Mouse (Mus musculus) MEL (cell line): ENCODE measurements around the gene Vmn1r40. TPM values are rescaled to one million over a fixed set of nuclear protein-coding genes. Genes with fewer than 3 reads are reported as not detected.
A peak's percentile ranks its signal among the peaks of the same experiment; 100 is the strongest.

Source experiments
- DNase-seq: peaks from one replicate; pipeline ENCODE4 v3.0.0; 2011; ENCODE audit warnings: low read depth, low spot score
- H3K27ac ChIP-seq: 2 replicates; pipeline ENCODE4 v1.5.1; 2012; ENCODE audit warnings: low read depth, mild to moderate bottlenecking, control low read depth, low read length, moderate library complexity; ENCODE audit not compliant: control insufficient read depth
- H3K27me3 ChIP-seq, 2 experiments: fragments of 150-350 bp in 1 of 2; sonication (generic) in 1 of 2; 2 replicates each; pipeline ENCODE4 v1.6.1; 2012; ENCODE audit warnings: low read length in 2 of 2, mild to moderate bottlenecking in 2 of 2, improper control_type of control experiment in 1 of 2, moderate library complexity in 1 of 2; ENCODE audit not compliant: insufficient read depth in 2 of 2, control insufficient read depth in 1 of 2
- H3K36me3 ChIP-seq, 2 experiments: 2 replicates each; pipeline ENCODE4 v1.6.1; 2012 to 2014; ENCODE audit warnings: low read length in 2 of 2, improper control_type of control experiment in 1 of 2, inconsistent platforms in 1 of 2, mild to moderate bottlenecking in 1 of 2; ENCODE audit not compliant: insufficient read depth in 2 of 2, control insufficient read depth in 1 of 2
- H3K4me1 ChIP-seq, 2 experiments: fragments of 150-350 bp in 1 of 2; sonication (generic) in 1 of 2; 2 replicates each; pipeline ENCODE4 v1.6.1; 2012; ENCODE audit warnings: low read length in 2 of 2, improper control_type of control experiment in 1 of 2, mild to moderate bottlenecking in 1 of 2; ENCODE audit not compliant: insufficient read depth in 2 of 2, control insufficient read depth in 1 of 2
- H3K4me3 ChIP-seq, 2 experiments: fragments of 150-350 bp in 1 of 2; sonication (generic) in 1 of 2; 2 replicates each; pipeline ENCODE4 v1.5.1; 2012; ENCODE audit warnings: low read depth in 2 of 2, low read length in 2 of 2, mild to moderate bottlenecking in 2 of 2, moderate library complexity in 2 of 2, control low read depth in 1 of 2, improper control_type of control experiment in 1 of 2; ENCODE audit not compliant: control insufficient read depth in 1 of 2, insufficient read depth in 1 of 2
- H3K79me2 ChIP-seq: 2 replicates; pipeline ENCODE4 v1.6.1; 2012; ENCODE audit warnings: mild to moderate bottlenecking, low read length, moderate library complexity; ENCODE audit not compliant: control insufficient read depth, poor library complexity, insufficient read depth
- H3K9ac ChIP-seq: 2 replicates; pipeline ENCODE4 v1.6.1; 2012; ENCODE audit warnings: low read depth, mild to moderate bottlenecking, control low read depth, low read length, moderate library complexity; ENCODE audit not compliant: control insufficient read depth, poor library complexity, severe bottlenecking
- H3K9me3 ChIP-seq: fragments of 150-350 bp; sonication (generic); replicated peaks from 2 replicates; pipeline ENCODE4 v1.6.1; 2012; ENCODE audit warnings: mild to moderate bottlenecking, low read length, improper control_type of control experiment, moderate library complexity; ENCODE audit not compliant: insufficient read depth
- BHLHE40 ChIP-seq: IDR thresholded peaks from 2 replicates; pipeline ENCODE4 v1.6.1; 2012; ENCODE audit warnings: low read depth, mild to moderate bottlenecking, inconsistent platforms, low read length, improper control_type of control experiment, borderline replicate concordance
- CHD2 ChIP-seq: IDR thresholded peaks from 2 replicates; pipeline ENCODE4 v1.6.1; 2011; ENCODE audit warnings: low read length, improper control_type of control experiment
- CTCF ChIP-seq, 3 experiments: IDR thresholded peaks in 2 of 3; conservative IDR thresholded peaks in 1 of 3; 2 replicates each; pipeline ENCODE4 v1.5.1; 2011 to 2012; ENCODE audit warnings: low read length in 3 of 3, low read depth in 2 of 3, mild to moderate bottlenecking in 2 of 3, improper control_type of control experiment in 1 of 3, inconsistent platforms in 1 of 3, mixed read lengths in 1 of 3, moderate library complexity in 1 of 3; ENCODE audit not compliant: control insufficient read depth in 1 of 3, insufficient read depth in 1 of 3, poor library complexity in 1 of 3, severe bottlenecking in 1 of 3
- GABPA ChIP-seq: IDR thresholded peaks from 2 replicates; pipeline ENCODE4 v1.6.1; 2012; ENCODE audit warnings: low read depth, mild to moderate bottlenecking, inconsistent platforms, low read length, improper control_type of control experiment, moderate library complexity
- GATA1 ChIP-seq: IDR thresholded peaks from 2 replicates; pipeline ENCODE4 v1.6.1; 2011; ENCODE audit warnings: low read depth, low read length, improper control_type of control experiment
- MAZ ChIP-seq: IDR thresholded peaks from 2 replicates; pipeline ENCODE4 v1.6.1; 2012; ENCODE audit warnings: low read depth, mild to moderate bottlenecking, inconsistent platforms, low read length, improper control_type of control experiment
- POLR2A ChIP-seq, 2 experiments: IDR thresholded peaks; 2 replicates each; pipeline ENCODE4 v1.6.1; 2011 to 2012; ENCODE audit warnings: low read length in 2 of 2, mild to moderate bottlenecking in 2 of 2, control low read depth in 1 of 2, improper control_type of control experiment in 1 of 2, low read depth in 1 of 2, moderate library complexity in 1 of 2; ENCODE audit not compliant: control insufficient read depth in 1 of 2, insufficient read depth in 1 of 2, poor library complexity in 1 of 2
- POLR2AphosphoS5 ChIP-seq: IDR thresholded peaks from 2 replicates; pipeline ENCODE4 v1.6.1; 2012; ENCODE audit warnings: low read depth, borderline replicate concordance, mild to moderate bottlenecking, inconsistent platforms, low read length, moderate library complexity, mixed read lengths
- RAD21 ChIP-seq: IDR thresholded peaks from 2 replicates; pipeline ENCODE4 v1.6.1; 2011; ENCODE audit warnings: mild to moderate bottlenecking, low read depth, low read length, improper control_type of control experiment
- SMC3 ChIP-seq: IDR thresholded peaks from 2 replicates; pipeline ENCODE4 v1.6.1; 2011; ENCODE audit warnings: low read depth, low read length, improper control_type of control experiment
- TAL1 ChIP-seq: IDR thresholded peaks from 2 replicates; pipeline ENCODE4 v1.6.1; 2012; ENCODE audit warnings: mild to moderate bottlenecking, inconsistent platforms, low read length, moderate library complexity, mixed read lengths
- USF2 ChIP-seq, 2 experiments: IDR thresholded peaks; 2 replicates each; pipeline ENCODE4 v1.6.1; 2011 to 2012; ENCODE audit warnings: improper control_type of control experiment in 2 of 2, low read length in 2 of 2, borderline replicate concordance in 1 of 2, inconsistent platforms in 1 of 2, low read depth in 1 of 2, mild to moderate bottlenecking in 1 of 2; ENCODE audit not compliant: insufficient read depth in 1 of 2
- ZMIZ1 ChIP-seq: IDR thresholded peaks from 2 replicates; pipeline ENCODE4 v1.6.1; 2012; ENCODE audit warnings: low read depth, mild to moderate bottlenecking, inconsistent platforms, low read length, improper control_type of control experiment, moderate library complexity
- polyA plus RNA-seq, 2 experiments: library from polyadenylated mRNA; stranded (reverse) in 1 of 2; unstranded in 1 of 2; fragments of >175 nt in 1 of 2; fragments of >200 nt in 1 of 2; gene quantifications; 2 replicates each; pipeline versions ENCODE4 v1.2.1 to v1.2.4; 2012; ENCODE audit warnings: low replicate concordance in 2 of 2, low read depth in 1 of 2; ENCODE audit not compliant: insufficient read length in 2 of 2, insufficient read depth in 1 of 2, missing spikeins in 1 of 2
- total RNA-seq: library from RNA; depleted of rRNA; stranded (reverse); fragments of 300-350 nt; gene quantifications from 2 replicates; pipeline ENCODE4 v1.2.3, GENCODE M21; 2012

Gene Vmn1r40
- total and polyA plus RNA-seq, 3 experiments = not detected

GRCm38 (mm10) chr6:89658931-89659330, 48.4 kb upstream of the Vmn1r40 start:
- DNase-seq = no peak
- Histone ChIP-seq H3K9me3 (no peaks in the 10 kb centered on the region), H3K4me1 (no peaks in the 10 kb centered on the region), H3K36me3 (no peaks in the 10 kb centered on the region), H3K27ac (no peak overlapping the region), H3K27me3 (no peaks in the 10 kb centered on the region), H3K4me3 (no peak overlapping the region), H3K9ac (no peak overlapping the region), H3K79me2 (no peaks in the 10 kb centered on the region)
- TF ChIP-seq GABPA = no peak
- TF ChIP-seq GATA1 = no peak

- Histone ChIP-seq H3K4me1 (peaks cover 0 to 3% of the 10 kb centered on the region in 2 experiments; a peak in 2 of 4 replicates), H3K27me3 (no peaks in the 10 kb centered on the region), H3K4me3 (no peak overlapping the region), H3K27ac (no peak overlapping the region), H3K79me2 (no peaks in the 10 kb centered on the region), H3K9ac (no peak overlapping the region), H3K36me3 (peaks cover 0 to under 1% of the 10 kb centered on the region in 2 experiments; a peak in 1 of 4 replicates), H3K9me3 (no peaks in the 10 kb centered on the region)
- TF ChIP-seq CTCF (IDR thresholded peaks at IDR 0.05 in 2 of 3, conservative IDR thresholded peaks at IDR 0.05 in 1 of 3; ENCODE audit: control insufficient read depth in 1 of 3, insufficient read depth in 1 of 3, low read depth in 2 of 3, low read length in 3 of 3, poor library complexity in 1 of 3, severe bottlenecking in 1 of 3) = peak; percentile 72 to 83 (median 79)
- no peak for TF ChIP-seq POLR2AphosphoS5
- peak; percentile 55 for TF ChIP-seq RAD21
- TF ChIP-seq CHD2 = no peak
- no peak for TF ChIP-seq USF2 (IDR thresholded peaks at IDR 0.05; ENCODE audit: borderline replicate concordance in 1 of 2, insufficient read depth in 1 of 2, low read depth in 1 of 2, low read length in 2 of 2)
- TF ChIP-seq SMC3 = peak; percentile 43
- DNase-seq = peak; percentile 53
Measured at GRCm38 (mm10) chr6:89659692-89660423, 47.5 kb upstream of the Vmn1r40 start.

- Histone ChIP-seq H3K36me3 (peaks cover 0 to 3% of the 10 kb centered on the region in 2 experiments; a peak in 2 of 4 replicates), H3K79me2 (no peaks in the 10 kb centered on the region), H3K9ac (no peak overlapping the region), H3K4me3 (no peak overlapping the region), H3K4me1 (peaks cover 0 to 6% of the 10 kb centered on the region in 2 experiments; a peak in 2 of 4 replicates), H3K27me3 (no peaks in the 10 kb centered on the region), H3K27ac (no peak overlapping the region), H3K9me3 (no peaks in the 10 kb centered on the region)
- TF ChIP-seq TAL1 (no peak), MAZ (no peak), ZMIZ1 (no peak), BHLHE40 (no peak), POLR2A (IDR thresholded peaks at IDR 0.05; ENCODE audit: control insufficient read depth in 1 of 2, insufficient read depth in 1 of 2, low read depth in 1 of 2, low read length in 2 of 2, poor library complexity in 1 of 2) (no peak)
- DNase-seq = no peak
Measured at GRCm38 (mm10) chr6:89660490-89660889, 46.9 kb upstream of the Vmn1r40 start.
